Mouse (Mus musculus): ENCODE data around the gene Smarca4. TPM values are rescaled to one million over a fixed set of nuclear protein-coding genes. Genes with fewer than 3 reads are reported as not detected.

Gene Smarca4
- polyA plus RNA-seq, 1 experiment, result 25.3 TPM

GRCm38 (mm10) chr9:21741514-21741913 is 125.5 kb downstream of the Smarca4 start:
- no peak for DNase-seq (ENCODE audit: low read depth, low spot score)
- 84% methylated on average over 11 of the region's 11 CpGs for WGBS

GRCm38 (mm10) chr9:21747238-21747774 is 131.3 kb downstream of the Smarca4 start:
- WGBS, result 77% methylated on average over 3 of the region's 3 CpGs

GRCm38 (mm10) chr9:21748033-21748432 is 132.1 kb downstream of the Smarca4 start:
- 35% methylated on average over 7 of the region's 7 CpGs for WGBS
- DNase-seq (ENCODE audit: low read depth, low spot score), result no peak

More at GRCm38 (mm10) chr9:21747238-21747774, 131.3 kb downstream of the Smarca4 start:
- DNase-seq (ENCODE audit: low read depth, low spot score), result no peak

GRCm38 (mm10) chr9:21748491-21748890 is 132.5 kb downstream of the Smarca4 start:
- 65% methylated on average over 10 of the region's 10 CpGs for WGBS
- DNase-seq (ENCODE audit: low read depth, low spot score), result no peak

- DNase-seq (ENCODE audit: low read depth, low spot score), result no peak
Observed at GRCm38 (mm10) chr9:21749382-21750118, 133.6 kb downstream of the Smarca4 start.

GRCm38 (mm10) chr9:21750370-21750769 is 134.4 kb downstream of the Smarca4 start:
- 81% methylated on average over 3 of the region's 3 CpGs for WGBS
- DNase-seq (ENCODE audit: low read depth, low spot score), result no peak

More at GRCm38 (mm10) chr9:21749382-21750118, 133.6 kb downstream of the Smarca4 start:
- WGBS, result 86% methylated on average over 6 of the region's 6 CpGs

- 41% methylated on average over 6 of the region's 6 CpGs for WGBS
- DNase-seq (ENCODE audit: low read depth, low spot score), result no peak
Observed at GRCm38 (mm10) chr9:21751347-21751746, 135.4 kb downstream of the Smarca4 start.

- DNase-seq (ENCODE audit: low read depth, low spot score), result no peak
- 48% methylated on average over 10 of the region's 10 CpGs for WGBS
Observed at GRCm38 (mm10) chr9:21752252-21752792, 136.4 kb downstream of the Smarca4 start.

Other genes with a start within 250 kb of the Smarca4 start
- gene Ilf3, start 248.3 kb upstream of the Smarca4 start, polyA plus RNA-seq (2012; rRNA removed), result 31.1 and 33.9 TPM in 2 replicates
- gene Qtrt1, start 204.3 kb upstream of the Smarca4 start, polyA plus RNA-seq (2012; rRNA removed), result 35.5 and 42.5 TPM in 2 replicates
- gene Dnm2, start 191.3 kb upstream of the Smarca4 start, polyA plus RNA-seq (2012; rRNA removed), result 161 and 217 TPM in 2 replicates
- gene Tmed1, start 105.9 kb upstream of the Smarca4 start, polyA plus RNA-seq (2012; rRNA removed), result 11.6 and 15.5 TPM in 2 replicates
- gene AB124611, start 90.0 kb upstream of the Smarca4 start, polyA plus RNA-seq (2012; rRNA removed), result 1.7 and 3.0 TPM in 2 replicates
- gene Carm1, start 69.3 kb upstream of the Smarca4 start, polyA plus RNA-seq (2012; rRNA removed), result 36.2 and 50.3 TPM in 2 replicates
- 15.2 and 18.0 TPM in 2 replicates for gene Timm29, start 23.4 kb upstream of the Smarca4 start, polyA plus RNA-seq (2012; rRNA removed)
- 31.1 and 38.2 TPM in 2 replicates for gene Yipf2, start 23.3 kb upstream of the Smarca4 start, polyA plus RNA-seq (2012; rRNA removed)
- 64.7 and 74.0 TPM in 2 replicates for gene Ldlr, start 107.3 kb downstream of the Smarca4 start, polyA plus RNA-seq (2012; rRNA removed)
- gene Spc24, start 144.1 kb downstream of the Smarca4 start, polyA plus RNA-seq (2012; rRNA removed), result 28.5 and 31.7 TPM in 2 replicates
- 11.3 and 16.0 TPM in 2 replicates for gene Kank2, start 182.6 kb downstream of the Smarca4 start, polyA plus RNA-seq (2012; rRNA removed)
- gene Angptl8, start 219.3 kb downstream of the Smarca4 start, polyA plus RNA-seq (2012; rRNA removed), result 6.2 and 7.6 TPM in 2 replicates
- 52.5 and 66.4 TPM in 2 replicates for gene Dock6, start 236.5 kb downstream of the Smarca4 start, polyA plus RNA-seq (2012; rRNA removed)